Mouse (Mus musculus) bone marrow macrophage, adult 2 months (primary cell): ENCODE results near the gene Sirt1.

Experiments used
- CTCF ChIP-seq: IDR thresholded peaks from 2 replicates; pipeline ENCODE4 v1.5.1; 2012; ENCODE audit warnings: low read depth, mild to moderate bottlenecking, low read length, moderate library complexity
- POLR2A ChIP-seq: IDR thresholded peaks from 2 replicates; pipeline ENCODE4 v1.6.1; 2012; ENCODE audit warnings: mild to moderate bottlenecking, low read depth, low read length, borderline replicate concordance

- TF ChIP-seq CTCF (no peak), POLR2A (no peak)
These were observed 46.9 kb upstream of the Sirt1 start for GRCm38 (mm10) chr10:63428243-63429022.
